Mouse (Mus musculus): ENCODE results near the gene Osm.

The Osm gene

DNA sequence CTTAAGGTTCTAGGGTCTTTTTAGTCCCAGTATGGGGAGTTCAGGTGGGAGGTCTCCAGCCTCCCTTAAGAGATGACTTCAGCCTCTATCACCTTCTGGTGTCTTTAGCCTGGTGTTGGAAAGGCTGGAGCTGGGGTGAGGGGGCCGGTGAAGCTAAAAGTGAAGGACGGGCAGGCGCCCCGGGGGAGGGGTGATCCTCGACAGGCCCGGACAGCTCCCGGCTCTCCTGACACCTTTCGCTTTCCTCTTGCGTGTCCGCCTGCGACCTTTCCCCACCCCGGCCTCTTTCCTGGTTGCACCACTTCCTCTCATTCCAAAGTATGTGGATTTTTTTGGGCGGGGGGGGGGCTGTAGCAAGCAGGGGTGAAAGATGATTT, 31.0 kb downstream of the Osm start:
- DNase-seq (ENCODE audit: low read depth, low spot score) = no peak

DNA sequence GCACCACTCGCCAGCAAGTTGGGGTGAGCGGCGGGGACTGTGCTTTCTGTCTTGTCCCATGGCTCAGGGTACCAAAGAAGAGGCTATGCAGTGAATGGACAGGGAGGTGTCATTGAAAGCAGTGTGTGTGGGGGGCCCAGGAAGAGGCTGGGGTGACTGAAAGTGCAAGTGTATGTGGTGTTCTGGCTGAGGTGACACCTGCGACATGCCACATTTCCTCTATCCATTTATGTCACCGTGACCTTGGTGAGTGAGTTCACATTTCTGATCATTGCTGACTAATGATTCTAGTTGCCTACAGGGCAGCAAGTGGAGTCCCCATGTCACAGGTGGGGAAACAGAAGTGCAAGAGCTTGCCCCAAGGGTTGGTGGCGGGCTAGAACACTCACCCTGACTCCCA, 32.3 kb downstream of the Osm start:
- DNase-seq (ENCODE audit: low read depth, low spot score) = no peak

DNA sequence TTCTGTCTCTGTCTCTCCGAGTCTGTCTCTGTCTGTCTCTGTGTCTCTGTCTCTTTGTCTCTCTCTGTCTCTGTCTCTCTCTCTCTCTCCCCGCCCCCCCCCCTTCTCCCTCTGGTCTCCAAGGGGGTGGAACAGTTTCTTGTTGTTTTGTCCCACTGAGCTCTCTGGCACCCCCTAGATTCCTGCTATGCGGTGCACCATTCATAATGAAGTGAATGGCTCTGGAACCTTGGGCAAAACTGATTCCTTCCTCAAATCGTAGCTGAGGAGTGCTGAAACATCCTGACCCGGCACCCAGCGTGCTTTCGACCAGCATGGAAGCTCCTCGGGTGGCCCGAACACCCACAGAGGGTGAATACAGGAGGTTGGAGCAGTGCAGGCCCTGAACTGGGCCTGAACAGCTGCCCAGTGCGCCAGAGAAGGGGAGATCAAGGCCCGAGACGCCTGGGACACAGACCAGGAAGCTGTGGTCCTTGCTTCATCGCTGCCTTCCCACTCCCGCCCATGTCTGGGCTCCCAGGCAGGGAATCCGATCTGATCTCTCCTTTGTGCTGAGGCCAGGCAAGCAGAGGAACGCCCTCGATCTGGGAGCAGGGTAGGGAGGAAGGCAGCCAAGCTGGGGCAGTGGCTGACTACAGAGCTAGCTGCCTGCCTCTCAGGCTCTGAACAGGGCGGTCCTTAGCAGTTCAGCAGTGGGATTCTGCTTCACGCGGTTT, 34.7 kb downstream of the Osm start:
- DNase-seq (ENCODE audit: low read depth, low spot score) = no peak

DNA sequence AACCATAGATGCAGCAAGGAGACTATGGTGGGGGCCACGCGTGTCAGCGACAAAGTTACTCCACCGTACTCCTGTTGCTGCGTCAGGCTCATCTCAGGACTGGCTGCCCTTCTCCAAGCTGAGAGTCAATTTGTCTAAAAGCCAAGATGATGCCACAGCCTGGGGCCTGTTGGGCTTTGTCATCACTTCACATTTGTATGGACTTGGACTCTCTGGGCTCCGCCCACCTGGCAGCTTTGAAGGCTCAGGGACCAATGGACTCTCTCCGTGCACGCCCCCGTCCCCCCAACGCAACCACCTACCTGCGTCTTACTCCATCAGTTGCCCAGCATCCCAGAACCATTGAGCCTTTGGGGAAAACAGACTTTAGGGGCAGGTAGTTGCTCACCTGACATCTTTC, 35.3 kb downstream of the Osm start:
- DNase-seq (ENCODE audit: low read depth, low spot score) = no peak

DNA sequence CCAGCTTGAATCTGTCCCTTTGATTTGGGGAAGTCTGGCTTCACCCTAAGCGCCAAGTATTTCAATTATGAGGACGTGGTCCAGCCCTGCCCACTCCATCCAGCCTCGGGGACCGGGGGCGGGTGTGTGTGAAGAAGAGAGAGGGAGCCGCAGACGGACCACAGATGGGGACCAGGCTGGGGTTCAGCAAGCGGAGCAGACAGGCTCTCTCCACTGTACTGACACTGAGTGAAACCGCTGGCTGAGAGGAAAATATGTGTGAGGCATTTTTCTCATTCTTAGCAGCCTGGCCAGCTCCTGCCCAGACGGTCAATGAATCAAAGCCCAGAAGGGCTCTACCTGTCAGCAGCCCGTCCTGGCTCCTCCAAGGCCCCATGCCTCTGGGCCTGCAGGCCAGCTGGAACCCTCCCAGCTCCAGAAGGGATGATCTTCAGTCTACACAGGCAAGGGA, 40.2 kb downstream of the Osm start:
- DNase-seq (ENCODE audit: low read depth, low spot score) = peak; percentile 35

DNA sequence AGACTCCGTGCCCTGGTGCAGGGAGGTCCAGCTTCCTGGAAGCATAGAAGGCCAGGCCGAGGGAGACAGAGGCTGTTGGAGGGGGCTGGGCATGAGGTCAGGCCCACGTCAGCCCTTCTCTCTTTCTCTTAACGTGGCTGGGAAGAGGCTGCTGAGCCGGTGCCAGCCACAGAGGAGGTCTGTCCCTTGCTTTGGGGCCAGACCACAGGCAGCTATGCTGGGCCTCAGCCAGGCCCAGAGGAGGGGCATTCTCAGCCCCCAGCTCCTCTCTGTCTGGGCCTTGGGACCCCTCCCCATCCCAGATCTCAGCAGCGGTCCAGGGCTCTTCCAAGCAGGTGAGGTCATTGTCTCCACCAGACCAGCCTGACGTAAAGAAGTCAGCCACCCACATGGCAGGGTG, 43.7 kb downstream of the Osm start:
- DNase-seq (ENCODE audit: low read depth, low spot score) = no peak

DNA sequence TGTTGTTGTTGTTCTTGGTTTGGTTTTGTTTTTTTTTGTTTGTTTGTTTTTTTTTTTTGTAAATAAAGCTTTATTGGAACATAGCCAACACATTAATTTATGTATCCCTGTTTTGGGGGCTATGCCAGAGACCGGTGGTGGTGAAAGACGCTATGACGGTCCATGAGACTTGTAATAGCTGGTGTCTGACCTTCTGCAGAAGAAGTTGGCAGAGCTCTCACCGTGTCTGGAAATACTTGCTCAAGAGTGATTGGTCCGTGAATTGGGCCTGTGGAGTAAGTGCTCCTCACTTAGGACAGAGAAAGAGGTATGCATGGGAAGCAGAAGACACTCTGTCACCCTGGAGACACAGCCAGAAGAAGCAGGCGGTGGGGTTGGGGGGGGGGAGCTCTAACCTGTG, 45.6 kb downstream of the Osm start:
- no peak for DNase-seq (ENCODE audit: low read depth, low spot score)

DNA sequence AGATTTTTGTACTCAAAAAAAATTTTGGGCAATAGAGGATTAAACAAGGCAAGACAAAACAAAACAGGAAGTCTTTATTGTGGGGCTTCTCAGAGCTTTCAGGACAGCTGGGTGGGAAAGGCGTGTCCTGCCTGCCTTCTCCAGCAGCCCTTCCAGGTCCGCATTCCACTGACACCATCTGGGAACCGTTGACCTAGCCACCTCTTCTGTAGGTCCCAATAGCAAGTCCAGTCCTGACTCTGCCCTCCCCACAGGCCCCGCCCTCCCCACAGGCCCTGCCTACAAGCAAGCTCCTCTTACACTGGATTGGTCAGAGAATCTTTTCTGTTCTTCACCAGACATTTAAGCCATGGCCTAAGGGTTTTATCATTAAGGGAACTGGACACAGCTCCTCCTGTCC, 47.4 kb downstream of the Osm start:
- DNase-seq (ENCODE audit: low read depth, low spot score) = peak; percentile 80

DNA sequence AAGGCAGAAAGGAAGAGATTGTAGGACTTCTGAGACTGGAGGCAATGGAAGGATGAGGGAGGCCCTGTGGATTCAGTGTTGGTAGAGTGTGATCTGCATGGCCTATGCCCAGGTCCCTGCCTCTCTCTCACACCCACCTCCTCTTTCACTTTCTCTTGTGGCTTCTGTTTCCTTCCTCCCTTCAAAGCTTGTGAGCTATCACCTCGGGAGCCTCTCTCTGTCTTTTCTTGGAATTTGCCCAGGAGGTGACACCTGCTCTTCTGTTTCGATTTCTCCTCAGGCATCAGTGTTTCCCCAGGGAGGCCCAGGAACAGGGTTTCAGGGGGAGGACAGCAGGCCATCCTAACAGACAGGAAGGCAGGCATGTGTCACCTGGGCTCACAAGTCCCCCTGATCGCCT, 53.1 kb downstream of the Osm start:
- no peak for DNase-seq (ENCODE audit: low read depth, low spot score)

Measured in mesoderm, embryonic 11.5 days (tissue).